Mouse (Mus musculus) G1E (cell line): ENCODE results near the gene Ccdc184. TPM values are rescaled to one million over a fixed set of nuclear protein-coding genes. Genes with fewer than 3 reads are reported as not detected.

ENCODE experiments used
- ATAC-seq: 2 replicates; pipeline ENCODE4 v1.8.0; 2016; ENCODE audit warnings: mild to moderate bottlenecking; ENCODE audit not compliant: insufficient number of reproducible peaks, poor library complexity, low FRiP score, severe bottlenecking; ENCODE audit errors: extremely low read depth
- DNase-seq: peaks from one replicate; pipeline ENCODE4 v3.0.0; 2012; ENCODE audit warnings: low spot score
- H3K27me3 ChIP-seq: 2 replicates; pipeline ENCODE4 v1.6.1; 2012; ENCODE audit warnings: mild to moderate bottlenecking, low read length, inconsistent platforms; ENCODE audit not compliant: insufficient read depth
- H3K36me3 ChIP-seq: replicated peaks from 2 replicates; pipeline ENCODE3; 2012; ENCODE audit warnings: mild to moderate bottlenecking, inconsistent platforms
- H3K4me1 ChIP-seq: 2 replicates; pipeline ENCODE4 v1.6.1; 2012; ENCODE audit warnings: low read depth, low read length, inconsistent platforms, mixed read lengths; ENCODE audit not compliant: insufficient read depth
- H3K4me3 ChIP-seq: 2 replicates; pipeline ENCODE4 v1.5.1; 2012; ENCODE audit warnings: low read depth, mild to moderate bottlenecking, inconsistent platforms, low read length, moderate library complexity, mixed read lengths
- H3K9me3 ChIP-seq: replicated peaks from 2 replicates; pipeline ENCODE4 v1.6.1; 2012; ENCODE audit warnings: inconsistent platforms
- CTCF ChIP-seq: IDR thresholded peaks from 2 replicates; pipeline ENCODE4 v1.5.1; 2012; ENCODE audit warnings: low read depth, low read length, inconsistent platforms, mixed read lengths
- GATA1 ChIP-seq: IDR thresholded peaks from 2 replicates; pipeline ENCODE4 v1.6.1; 2012; ENCODE audit warnings: borderline replicate concordance, low read length, inconsistent platforms, mixed read lengths
- GATA2 ChIP-seq: IDR thresholded peaks from 2 replicates; pipeline ENCODE4 v1.6.1; 2012; ENCODE audit warnings: low read depth, low read length, inconsistent platforms, borderline replicate concordance
- POLR2AphosphoS5 ChIP-seq: IDR thresholded peaks from 2 replicates; pipeline ENCODE4 v1.6.1; 2012; ENCODE audit warnings: low read depth, low read length, inconsistent platforms; ENCODE audit not compliant: insufficient replicate concordance
- TAL1 ChIP-seq: conservative IDR thresholded peaks from 2 replicates; pipeline ENCODE4 v1.6.1; 2012; ENCODE audit warnings: low read depth, low read length, inconsistent platforms, mixed read lengths
- polyA plus RNA-seq: library from polyadenylated mRNA; stranded (reverse); fragments of >175 nt; gene quantifications from 2 replicates; pipeline ENCODE4 v1.2.3, GENCODE M21; 2012
- total RNA-seq, 2 experiments: library from RNA; stranded (forward) in 1 of 2; stranded (reverse) in 1 of 2; fragments of 200-1000 nt in 1 of 2; fragments of >200 nt in 1 of 2; fragmentation: Nextera tagmentation in 1 of 2; gene quantifications; 2 replicates each; pipeline ENCODE4 v1.2.3; 2014 to 2017

The Ccdc184 gene
- total RNA-seq (2014; fragmentation: Nextera tagmentation) = not detected in 2 replicates
- not detected in 2 replicates for total RNA-seq (2017)
- not detected in 2 replicates for polyA plus RNA-seq

DNA sequence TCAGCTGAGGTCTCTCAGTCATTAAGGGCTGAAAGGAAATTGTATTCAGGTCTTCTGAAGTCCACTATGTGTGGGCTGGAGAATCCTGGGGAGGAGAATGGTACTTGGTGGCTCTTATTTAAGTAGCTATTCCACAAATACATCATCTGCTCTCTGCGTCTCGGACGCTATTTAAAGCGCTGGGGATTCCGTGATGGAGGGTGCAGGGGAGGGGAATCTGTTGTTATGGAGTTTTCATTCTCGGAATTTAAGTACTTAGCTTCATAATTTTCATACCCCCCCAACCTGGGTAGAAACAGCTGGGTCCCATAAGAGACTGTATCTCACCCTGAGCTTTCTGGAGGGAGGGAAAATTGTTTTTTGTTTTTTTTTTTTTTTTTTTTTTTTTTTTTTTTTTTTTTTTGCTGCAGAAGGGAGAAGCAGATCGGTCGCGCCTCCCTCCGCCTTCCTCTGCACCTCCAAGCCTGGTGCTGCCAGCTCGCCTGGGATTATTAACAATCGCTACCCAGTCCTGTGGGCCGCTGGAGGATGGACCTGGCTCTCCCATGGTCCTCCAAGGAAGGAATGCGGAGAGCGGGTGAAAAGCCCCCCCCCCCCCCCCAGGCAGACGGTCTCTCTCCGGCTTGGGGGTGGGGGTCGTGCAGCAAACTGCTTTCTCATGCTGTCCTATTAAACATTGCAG lies at the start of gene Ccdc184:
Gene Ccdc184, plus strand, starts transcription at position 196 of the 682 bp plus-strand sequence.
- no peak within 1 kb of the TSS for H3K4me3 ChIP-seq
- ATAC-seq = no peak

GRCm38 (mm10) chr15:98119363-98119762 lies 47.6 kb upstream of the Ccdc184 start:
- Histone ChIP-seq H3K9me3 (no peaks in the 10 kb centered on the region), H3K4me1 (peaks cover 34% of the 10 kb centered on the region), H3K36me3 (peaks cover 92% of the 10 kb centered on the region), H3K4me3 (no peak overlapping the region), H3K27me3 (no peaks in the 10 kb centered on the region)
- ATAC-seq = no peak
- TF ChIP-seq GATA1 (no peak), GATA2 (no peak), POLR2AphosphoS5 (no peak), CTCF (no peak), TAL1 (no peak)
- DNase-seq = no peak

More for the DNA sequence above, at the start of gene Ccdc184:
- no peak for TF ChIP-seq CTCF
- TF ChIP-seq POLR2AphosphoS5 = no peak
- no peak for TF ChIP-seq TAL1
- no peak for TF ChIP-seq GATA2
- no peak for TF ChIP-seq GATA1
- no peaks in the 10 kb centered on the region for H3K36me3 ChIP-seq
- peaks cover 12% of the 10 kb centered on the region for H3K4me1 ChIP-seq
- no peaks in the 10 kb centered on the region for H3K9me3 ChIP-seq
- no peak for DNase-seq
- peaks cover 54% of the 10 kb centered on the region for H3K27me3 ChIP-seq

GRCm38 (mm10) chr15:98120831-98121230 lies 46.1 kb upstream of the Ccdc184 start:
- peaks cover 24% of the 10 kb centered on the region for H3K4me1 ChIP-seq
- TF ChIP-seq POLR2AphosphoS5 (no peak), CTCF (no peak), GATA1 (no peak), GATA2 (no peak), TAL1 (no peak)
- H3K36me3 ChIP-seq = peaks cover 92% of the 10 kb centered on the region
- no peaks in the 10 kb centered on the region for H3K27me3 ChIP-seq
- H3K9me3 ChIP-seq = no peaks in the 10 kb centered on the region
- no peak for ATAC-seq
- no peak for DNase-seq
- H3K4me3 ChIP-seq = no peak overlapping the region

- H3K4me3 ChIP-seq = no peak overlapping the region
- DNase-seq = no peak
- H3K9me3 ChIP-seq = no peaks in the 10 kb centered on the region
- H3K27me3 ChIP-seq = no peaks in the 10 kb centered on the region
- peaks cover 99% of the 10 kb centered on the region for H3K36me3 ChIP-seq
- ATAC-seq = no peak
- TF ChIP-seq GATA1 (no peak), TAL1 (no peak), POLR2AphosphoS5 (no peak), GATA2 (no peak), CTCF (no peak)
- no peaks in the 10 kb centered on the region for H3K4me1 ChIP-seq
Observed at GRCm38 (mm10) chr15:98131001-98131400, 36.0 kb upstream of the Ccdc184 start.

GRCm38 (mm10) chr15:98131451-98131850 lies 35.5 kb upstream of the Ccdc184 start:
- peaks cover 99% of the 10 kb centered on the region for H3K36me3 ChIP-seq
- TF ChIP-seq POLR2AphosphoS5 = no peak
- no peak for TF ChIP-seq GATA1
- no peak for TF ChIP-seq TAL1
- no peak for TF ChIP-seq GATA2
- no peak for TF ChIP-seq CTCF
- DNase-seq (no peak), ATAC-seq (no peak)
- H3K4me1 ChIP-seq = no peaks in the 10 kb centered on the region
- no peaks in the 10 kb centered on the region for H3K9me3 ChIP-seq
- no peak overlapping the region for H3K4me3 ChIP-seq
- no peaks in the 10 kb centered on the region for H3K27me3 ChIP-seq

GRCm38 (mm10) chr15:98131942-98132655 lies 34.9 kb upstream of the Ccdc184 start:
- DNase-seq = no peak
- no peak for ATAC-seq
- H3K36me3 ChIP-seq = peaks cover 99% of the 10 kb centered on the region

More at GRCm38 (mm10) chr15:98131942-98132655, 34.9 kb upstream of the Ccdc184 start:
- no peaks in the 10 kb centered on the region for H3K27me3 ChIP-seq
- no peaks in the 10 kb centered on the region for H3K4me1 ChIP-seq
- no peak overlapping the region for H3K4me3 ChIP-seq
- TF ChIP-seq POLR2AphosphoS5 = no peak
- no peak for TF ChIP-seq GATA1
- no peak for TF ChIP-seq GATA2
- TF ChIP-seq TAL1 = no peak
- no peak for TF ChIP-seq CTCF
- H3K9me3 ChIP-seq = no peaks in the 10 kb centered on the region
